Mouse (Mus musculus): ENCODE measurements at regions not wholly inside any gene's neighbourhood (a gene's known extent, or its start where the extent isn't known, plus 50 kb on each side); places are given as distances from the start of the nearest gene placed in this dataset.

- no peak for DNase-seq
These were observed 155.2 kb downstream of the Zfp706 start for GRCm38 (mm10) chr15:36852229-36852821.

- no peak for DNase-seq
These were observed 159.3 kb downstream of the Zfp706 start for GRCm38 (mm10) chr15:36848238-36848637.

GRCm38 (mm10) chr15:36846806-36847205 is 160.8 kb downstream of the Zfp706 start:
- DNase-seq, result no peak

Measured in cerebellum, adult 18-20 months (tissue).